Mouse (Mus musculus): ENCODE data around the gene Nipsnap3a. TPM values are rescaled to one million over a fixed set of nuclear protein-coding genes. Genes with fewer than 3 reads are reported as not detected.

Nipsnap3a gene
- polyA plus RNA-seq, 1 experiment from 2014 or later = not detected

Other genes starting within 250 kb of the Nipsnap3a start
- not detected in 2 replicates for gene Olfr275, start 174.7 kb upstream of the Nipsnap3a start, polyA plus RNA-seq (2015; fragmentation: Nextera tagmentation; extraction: Ambion mirVana)
- not detected in 2 replicates for gene Olfr273, start 130.0 kb upstream of the Nipsnap3a start, polyA plus RNA-seq (2015; fragmentation: Nextera tagmentation; extraction: Ambion mirVana)
- not detected in 2 replicates for gene Olfr272, start 70.1 kb upstream of the Nipsnap3a start, polyA plus RNA-seq (2015; fragmentation: Nextera tagmentation; extraction: Ambion mirVana)
- gene Olfr270, start 24.7 kb upstream of the Nipsnap3a start, polyA plus RNA-seq (2015; fragmentation: Nextera tagmentation; extraction: Ambion mirVana) = not detected in 2 replicates
- gene Nipsnap3b, start 22.6 kb downstream of the Nipsnap3a start, polyA plus RNA-seq (2015; fragmentation: Nextera tagmentation; extraction: Ambion mirVana) = 32.2 and 36.8 TPM in 2 replicates
- 11.5 and 14.8 TPM in 2 replicates for gene Abca1, start 170.6 kb downstream of the Nipsnap3a start, polyA plus RNA-seq (2015; fragmentation: Nextera tagmentation; extraction: Ambion mirVana)